Mouse (Mus musculus) lung, adult 2 months (tissue): Measurements from ENCODE around the gene Tnfrsf13c.

Experiments
- CTCF ChIP-seq: fragments of 200-500 bp; IDR thresholded peaks from 2 replicates; pipeline ENCODE4 v1.5.1; 2011; ENCODE audit warnings: mild to moderate bottlenecking, low read length, control low read depth; ENCODE audit not compliant: insufficient read depth
- POLR2A ChIP-seq: fragments of 200-500 bp; IDR thresholded peaks from 2 replicates; pipeline ENCODE4 v1.6.1; 2011; ENCODE audit warnings: low read depth, mild to moderate bottlenecking, control low read depth, low read length, borderline replicate concordance; ENCODE audit errors: extremely low read depth

DNA sequence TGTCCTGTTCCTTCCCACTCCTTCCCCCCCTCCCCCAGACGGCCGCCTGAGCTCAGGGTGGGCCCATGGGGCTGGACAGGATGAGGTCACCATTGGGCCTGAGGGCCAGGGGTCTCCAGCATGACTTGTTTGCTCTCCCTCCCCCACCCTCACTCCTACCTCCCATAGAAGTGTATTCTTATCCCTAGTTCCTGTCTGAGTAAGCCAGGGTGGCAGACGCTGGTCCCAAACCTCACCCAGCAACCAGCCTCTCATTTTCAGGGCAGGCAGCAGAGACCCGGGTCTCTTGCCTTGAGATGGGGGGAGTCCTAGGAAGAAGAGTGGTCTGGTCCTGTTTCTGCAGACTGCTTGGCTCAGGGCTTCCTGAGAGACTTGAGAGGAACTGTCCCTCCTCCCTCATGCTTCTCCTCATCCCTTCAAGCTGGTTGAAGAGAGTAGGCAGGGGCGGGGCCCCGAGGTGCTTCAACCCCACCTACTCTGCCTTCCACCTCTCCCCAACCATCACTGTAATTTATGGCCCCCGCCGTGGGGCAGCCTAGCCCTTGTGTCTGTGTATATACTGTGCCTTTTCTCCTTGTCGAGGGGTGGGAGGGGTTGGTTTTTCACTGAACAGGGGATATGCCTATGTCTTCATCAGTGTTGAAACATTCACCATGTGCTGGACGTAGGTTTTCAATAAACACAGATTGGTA is 19.3 kb downstream of the Tnfrsf13c start:
- TF ChIP-seq POLR2A (no peak), CTCF (no peak)
